ENCODE assay signal across 20 mouse cellular contexts in genomic region chr3:140941316-140941715, GRCm38 (mm10).
DNase-seq lines count a peak whose midpoint lies in the region; ATAC-seq and TF ChIP-seq lines count a peak whose summit lies in the region.
"Had no signal": no experiment of that assay in that cellular context is flagged by ENCODE, and none has a peak within 500 bp of the region (broad histone marks: within the 10 kb centered on the region; RNA-seq: fewer than 3 reads in every experiment).

No protein-coding gene starts in this region.

- 84% methylated on average over 6 of the region's 6 CpGs for WGBS in lung, postnatal 0 days
- 86% methylated on average over 6 of the region's 6 CpGs for WGBS in stomach, postnatal 0 days
- 88% methylated on average over 6 of the region's 6 CpGs for WGBS in kidney, embryonic 16.5 days
- WGBS in midbrain, postnatal 0 days: 89% methylated on average over 6 of the region's 6 CpGs

- H3K4me1 ChIP-seq in lung, postnatal 0 days (ENCODE audit: insufficient read depth, low read depth, low read length): no peaks in the 10 kb centered on the region
- H3K4me1 ChIP-seq in CH12.LX (ENCODE audit: control insufficient read depth in 1 of 2, insufficient read depth in 2 of 2) (no peaks in the 10 kb centered on the region), MEL (ENCODE audit: control insufficient read depth in 1 of 2, insufficient read depth in 2 of 2, low read length in 2 of 2) (peaks cover 3% of the 10 kb centered on the region in 2 experiments; a peak in 3 of 4 replicates)
- no peaks in the 10 kb centered on the region for H3K4me1 ChIP-seq in stomach, postnatal 0 days (replicated peaks; ENCODE audit: control insufficient read depth, insufficient read depth)
- H3K4me1 ChIP-seq in kidney, embryonic 16.5 days (ENCODE audit: insufficient read depth, low read length): no peaks in the 10 kb centered on the region
- no peaks in the 10 kb centered on the region for H3K4me1 ChIP-seq in midbrain, postnatal 0 days (ENCODE audit: insufficient read depth, low read length)
- H3K4me1 ChIP-seq: embryonic facial prominence, embryonic 10.5 days; embryonic facial prominence, embryonic 12.5 days; forebrain, embryonic 13.5 days; forebrain, embryonic 15.5 days had no signal

- H3K27me3 ChIP-seq in lung, postnatal 0 days (replicated peaks; ENCODE audit: insufficient read depth, low read length): no peaks in the 10 kb centered on the region
- no peaks in the 10 kb centered on the region for H3K27me3 ChIP-seq in CH12.LX (replicated peaks)
- H3K27me3 ChIP-seq in MEL (ENCODE audit: control insufficient read depth in 1 of 2, insufficient read depth in 2 of 2, low read length in 2 of 2): no peaks in the 10 kb centered on the region
- H3K27me3 ChIP-seq in stomach, postnatal 0 days (ENCODE audit: control insufficient read depth, insufficient read depth, low read length): no peaks in the 10 kb centered on the region
- H3K27me3 ChIP-seq in kidney, embryonic 16.5 days (ENCODE audit: insufficient read depth, low read length): no peaks in the 10 kb centered on the region
- no peaks in the 10 kb centered on the region for H3K27me3 ChIP-seq in midbrain, postnatal 0 days (ENCODE audit: insufficient read depth, low read length)
- H3K27me3 ChIP-seq: embryonic facial prominence, embryonic 12.5 days; forebrain, embryonic 13.5 days; forebrain, embryonic 15.5 days had no signal

- TF ChIP-seq POLR2A in CH12.LX (IDR thresholded peaks at IDR 0.05; ENCODE audit: low read depth, low read length) (no peak), MEL (IDR thresholded peaks at IDR 0.05; ENCODE audit: control insufficient read depth in 1 of 2, insufficient read depth in 1 of 2, low read depth in 1 of 2, low read length in 2 of 2, poor library complexity in 1 of 2) (no peak)

- no peak overlapping the region for H3K4me2 ChIP-seq in lung, postnatal 0 days (replicated peaks; ENCODE audit: low read depth, low read length)
- H3K4me2 ChIP-seq in CH12.LX (ENCODE audit: insufficient read depth, low read depth, poor library complexity, severe bottlenecking): peak overlapping the region; percentile 74; the same call in 1 of the 2 replicates
- no peak overlapping the region for H3K4me2 ChIP-seq in stomach, postnatal 0 days (replicated peaks; ENCODE audit: low read depth)
- no peak overlapping the region for H3K4me2 ChIP-seq in kidney, embryonic 16.5 days (replicated peaks; ENCODE audit: low read depth, low read length)
- no peak overlapping the region for H3K4me2 ChIP-seq in midbrain, postnatal 0 days (ENCODE audit: low read depth, low read length, poor library complexity, severe bottlenecking)
- H3K4me2 ChIP-seq: embryonic facial prominence, embryonic 12.5 days; forebrain, embryonic 13.5 days; forebrain, embryonic 15.5 days had no signal

- TF ChIP-seq RAD21 in CH12.LX (IDR thresholded peaks at IDR 0.05; ENCODE audit: low read depth, low read length) (peak; percentile 66), MEL (IDR thresholded peaks at IDR 0.05; ENCODE audit: low read depth, low read length) (peak; percentile 11)

- no peak overlapping the region for H3K4me3 ChIP-seq in lung, postnatal 0 days (ENCODE audit: low read depth, low read length)
- H3K4me3 ChIP-seq in CH12.LX (replicated peaks in 1 of 3; ENCODE audit: low read depth in 2 of 3, low read length in 2 of 3, poor library complexity in 1 of 3) (no peak overlapping the region), MEL (ENCODE audit: control insufficient read depth in 1 of 2, insufficient read depth in 1 of 2, low read depth in 2 of 2, low read length in 2 of 2) (no peak overlapping the region)
- no peak overlapping the region for H3K4me3 ChIP-seq in stomach, postnatal 0 days (ENCODE audit: low read depth, low read length)
- no peak overlapping the region for H3K4me3 ChIP-seq in kidney, embryonic 16.5 days (ENCODE audit: low read length)
- no peak overlapping the region for H3K4me3 ChIP-seq in midbrain, postnatal 0 days (ENCODE audit: low read depth, low read length)
- H3K4me3 ChIP-seq: embryonic facial prominence, embryonic 10.5 days; embryonic facial prominence, embryonic 12.5 days; forebrain, embryonic 13.5 days; forebrain, embryonic 15.5 days had no signal

- no peaks in the 10 kb centered on the region for H3K36me3 ChIP-seq in lung, postnatal 0 days (ENCODE audit: insufficient read depth, low read length)
- H3K36me3 ChIP-seq in CH12.LX (replicated peaks in 1 of 2; ENCODE audit: control insufficient read depth in 1 of 2, insufficient read depth in 1 of 2, low read length in 1 of 2): no peaks in the 10 kb centered on the region
- peaks cover 0 to 12% of the 10 kb centered on the region in 2 experiments; a peak in 2 of 4 replicates for H3K36me3 ChIP-seq in MEL (ENCODE audit: control insufficient read depth in 1 of 2, insufficient read depth in 2 of 2, low read length in 2 of 2)
- H3K36me3 ChIP-seq in stomach, postnatal 0 days (ENCODE audit: control insufficient read depth, insufficient read depth, low read length): no peaks in the 10 kb centered on the region
- no peaks in the 10 kb centered on the region for H3K36me3 ChIP-seq in kidney, embryonic 16.5 days (ENCODE audit: insufficient read depth, low read length)
- no peaks in the 10 kb centered on the region for H3K36me3 ChIP-seq in midbrain, postnatal 0 days (ENCODE audit: insufficient read depth, low read length)
- H3K36me3 ChIP-seq: embryonic facial prominence, embryonic 10.5 days; embryonic facial prominence, embryonic 12.5 days; forebrain, embryonic 15.5 days; G1E had no signal

- no peak for TF ChIP-seq EP300 in lung, postnatal 0 days (IDR thresholded peaks at IDR 0.05)
- TF ChIP-seq EP300 in CH12.LX (IDR thresholded peaks at IDR 0.05; ENCODE audit: low read length) (no peak), MEL (IDR thresholded peaks at IDR 0.05; ENCODE audit: low read depth in 1 of 2, low read length in 2 of 2) (no peak)
- TF ChIP-seq EP300 in stomach, postnatal 0 days (optimal IDR thresholded peaks at IDR 0.05): no peak

- dilution Hi-C loops in CH12.LX (cut with MboI; ENCODE audit: extremely low pct_ligation_motif_present, extremely low pct_unique_long_range_greater_than_20kb, low sequenced_read_pairs): no loop called here

- ATAC-seq in lung, postnatal 0 days: no peak
- no peak for ATAC-seq in stomach, postnatal 0 days (ENCODE audit: low FRiP score, low TSS enrichment)
- ATAC-seq in kidney, embryonic 16.5 days (ENCODE audit: low FRiP score, low TSS enrichment): no peak
- no peak for ATAC-seq in midbrain, postnatal 0 days (ENCODE audit: low FRiP score)
- ATAC-seq: CD4-positive, CD25-positive, alpha-beta regulatory T cell, adult 4 months; forebrain, embryonic 13.5 days; forebrain, embryonic 15.5 days; forebrain, postnatal 0 days had no signal

- no peaks in the 10 kb centered on the region for H3K9me3 ChIP-seq in lung, postnatal 0 days (ENCODE audit: low read length)
- H3K9me3 ChIP-seq in CH12.LX (replicated peaks; ENCODE audit: low read length) (no peaks in the 10 kb centered on the region), MEL (replicated peaks; ENCODE audit: insufficient read depth, low read length) (no peaks in the 10 kb centered on the region)
- H3K9me3 ChIP-seq in stomach, postnatal 0 days (ENCODE audit: control insufficient read depth, low read length): no peaks in the 10 kb centered on the region
- H3K9me3 ChIP-seq in kidney, embryonic 16.5 days (ENCODE audit: low read length): no peaks in the 10 kb centered on the region
- H3K9me3 ChIP-seq in midbrain, postnatal 0 days (ENCODE audit: low read length): no peaks in the 10 kb centered on the region
- H3K9me3 ChIP-seq: embryonic facial prominence, embryonic 10.5 days; embryonic facial prominence, embryonic 12.5 days; forebrain, embryonic 13.5 days; forebrain, embryonic 15.5 days; G1E had no signal

- 0 out of 2 replicates have a peak, but pooled peaks have one; percentile 2 for TF ChIP-seq CTCF in lung, postnatal 0 days (IDR thresholded peaks at IDR 0.05)
- TF ChIP-seq CTCF in CH12.LX (conservative IDR thresholded peaks at IDR 0.05 in 1 of 2, IDR thresholded peaks at IDR 0.05 in 1 of 2; ENCODE audit: low read depth in 2 of 2, low read length in 2 of 2) (peak; percentile 43 to 79; a peak in 3 of 4 replicates), MEL (IDR thresholded peaks at IDR 0.05 in 2 of 3, conservative IDR thresholded peaks at IDR 0.05 in 1 of 3; ENCODE audit: control insufficient read depth in 1 of 3, insufficient read depth in 1 of 3, low read depth in 2 of 3, low read length in 3 of 3, poor library complexity in 1 of 3, severe bottlenecking in 1 of 3) (peak in 2 of 3 experiments; percentile 34 to 35; a peak in 3 of 6 replicates)
- TF ChIP-seq CTCF in stomach, postnatal 0 days (IDR thresholded peaks at IDR 0.05; ENCODE audit: low read depth): peak; percentile 25; the same call in 1 of the 2 replicates
- TF ChIP-seq CTCF in midbrain, postnatal 0 days (IDR thresholded peaks at IDR 0.05): no peak

- no peak overlapping the region for H3K27ac ChIP-seq in lung, postnatal 0 days (ENCODE audit: low read length)
- H3K27ac ChIP-seq in CH12.LX (ENCODE audit: insufficient read depth, low read depth) (no peak overlapping the region), MEL (ENCODE audit: control insufficient read depth, low read depth, low read length) (no peak overlapping the region)
- H3K27ac ChIP-seq in stomach, postnatal 0 days (replicated peaks): no peak overlapping the region
- H3K27ac ChIP-seq in kidney, embryonic 16.5 days (ENCODE audit: low read length): no peak overlapping the region
- H3K27ac ChIP-seq in midbrain, postnatal 0 days (ENCODE audit: low read depth, low read length): no peak overlapping the region
- H3K27ac ChIP-seq: embryonic facial prominence, embryonic 10.5 days; embryonic facial prominence, embryonic 12.5 days; forebrain, embryonic 13.5 days; forebrain, embryonic 15.5 days had no signal

- H3K79me2 ChIP-seq in CH12.LX (replicated peaks; ENCODE audit: control insufficient read depth, extremely low read depth, insufficient read depth, poor library complexity, severe bottlenecking) (no peaks in the 10 kb centered on the region), MEL (ENCODE audit: control insufficient read depth, insufficient read depth, low read length, poor library complexity) (no peaks in the 10 kb centered on the region)

- no peak overlapping the region for H3K9ac ChIP-seq in lung, postnatal 0 days (replicated peaks; ENCODE audit: low read depth)
- H3K9ac ChIP-seq in CH12.LX (ENCODE audit: insufficient read depth, low read depth) (no peak overlapping the region), MEL (ENCODE audit: control insufficient read depth, low read depth, low read length, poor library complexity, severe bottlenecking) (no peak overlapping the region)
- H3K9ac ChIP-seq in stomach, postnatal 0 days (ENCODE audit: low read length): no peak overlapping the region
- H3K9ac ChIP-seq in kidney, embryonic 16.5 days (replicated peaks; ENCODE audit: low read length): no peak overlapping the region
- H3K9ac ChIP-seq in midbrain, postnatal 0 days (replicated peaks; ENCODE audit: low read length, poor library complexity, severe bottlenecking): no peak overlapping the region
- H3K9ac ChIP-seq: embryonic facial prominence, embryonic 12.5 days; forebrain, embryonic 13.5 days; forebrain, embryonic 15.5 days; forebrain, postnatal 0 days had no signal

- DNase-seq in lung, postnatal 0 days (ENCODE audit: low spot score): no peak
- DNase-seq in lung, adult 18-20 months: no peak
- DNase-seq in CH12.LX (ENCODE audit: extremely low read depth): peak; percentile 26
- DNase-seq in MEL (ENCODE audit: low read depth, low spot score): no peak
- DNase-seq in stomach, postnatal 0 days (ENCODE audit: low spot score): no peak
- DNase-seq in frontal cortex, postnatal 36 days (ENCODE audit: low spot score in 2 of 2): no peak
- DNase-seq in midbrain, postnatal 0 days (ENCODE audit: low spot score): no peak
- DNase-seq: adrenal gland, adult 2 months; adrenal gland, postnatal 10 days; adrenal gland, postnatal 25 days; B cell, adult 2 months; cerebellum, adult 11 months; forebrain, postnatal 0 days had no signal

- in situ Hi-C loops in CH12.LX (cut with MboI; ENCODE audit: low pct_ligation_motif_present, low pct_unique_long_range_greater_than_20kb, low sequenced_read_pairs): no loop called here
